Mouse (Mus musculus) hindbrain, embryonic 10.5 days (tissue): ENCODE results near the gene Gipc3. TPM values are rescaled to one million over a fixed set of nuclear protein-coding genes. Genes with fewer than 3 reads are reported as not detected.
A peak's percentile ranks its signal among the peaks of the same experiment; 100 is the strongest.

Experiments
- DNase-seq: peaks from one replicate; pipeline ENCODE4 v3.0.0-alpha.2; 2017; ENCODE audit warnings: low spot score
- H3K27ac ChIP-seq: fragments of 300-500 bp; sonication (generic); 2 replicates; pipeline ENCODE4 v1.5.1; 2016; ENCODE audit warnings: mild to moderate bottlenecking, moderate library complexity
- H3K27me3 ChIP-seq: fragments of 300-500 bp; sonication (generic); 2 replicates; pipeline ENCODE4 v1.6.1; 2016; ENCODE audit warnings: mild to moderate bottlenecking; ENCODE audit not compliant: poor library complexity, insufficient read depth, severe bottlenecking
- H3K36me3 ChIP-seq: fragments of 300-500 bp; sonication (generic); 2 replicates; pipeline ENCODE4 v1.6.1; 2016; ENCODE audit warnings: mild to moderate bottlenecking, moderate library complexity
- H3K4me1 ChIP-seq: fragments of 300-500 bp; sonication (generic); replicated peaks from 2 replicates; pipeline ENCODE4 v1.6.1; 2016; ENCODE audit warnings: mild to moderate bottlenecking
- H3K4me3 ChIP-seq: fragments of 300-500 bp; sonication (generic); 2 replicates; pipeline ENCODE4 v1.5.1; 2016; ENCODE audit warnings: mild to moderate bottlenecking, moderate library complexity
- H3K9me3 ChIP-seq: fragments of 300-500 bp; sonication (generic); 2 replicates; pipeline ENCODE4 v1.6.1; 2016; ENCODE audit warnings: mild to moderate bottlenecking, moderate library complexity
- WGBS: fragments of 180-500 bp; shearing (Covaris S2); methylation state at CpG from one replicate; pipeline ENCODE4 v1.1.7; 2016; 5-methylcytosine and 5-hydroxymethylcytosine counted together
- polyA plus RNA-seq: library from polyadenylated mRNA; unstranded; fragments of >200 nt; fragmentation: Nextera tagmentation; extraction: Ambion mirVana; gene quantifications from 2 replicates; pipeline ENCODE4 v1.2.1, GENCODE M21; 2016

The Gipc3 gene
- polyA plus RNA-seq, 1 experiment from 2014 or later: not detected

- 87% methylated on average over 5 of the region's 5 CpGs for whole genome bisulfite sequencing
These were observed 39.0 kb upstream of the Gipc3 start for GRCm38 (mm10) chr10:81382039-81382438.

GRCm38 (mm10) chr10:81379809-81380378 lies 36.8 kb upstream of the Gipc3 start:
- peaks cover 17% of the 10 kb centered on the region for H3K36me3 ChIP-seq
- no peak for DNase-seq
- H3K27me3 ChIP-seq: no peaks in the 10 kb centered on the region
- H3K27ac ChIP-seq: peak overlapping the region; percentile 64
- H3K4me1 ChIP-seq: peaks cover 35% of the 10 kb centered on the region
- 94% methylated on average over 6 of the region's 6 CpGs for WGBS
- no peaks in the 10 kb centered on the region for H3K9me3 ChIP-seq
- 0 out of 2 replicates have a peak overlapping the region, but pooled peaks have one; percentile 6 for H3K4me3 ChIP-seq

More at GRCm38 (mm10) chr10:81382039-81382438, 39.0 kb upstream of the Gipc3 start:
- H3K27ac ChIP-seq: 0 out of 2 replicates have a peak overlapping the region, but pooled peaks have one; percentile 12
- H3K27me3 ChIP-seq: no peaks in the 10 kb centered on the region
- H3K4me1 ChIP-seq: peaks cover 30% of the 10 kb centered on the region
- no peak overlapping the region for H3K4me3 ChIP-seq
- DNase-seq: no peak
- H3K9me3 ChIP-seq: no peaks in the 10 kb centered on the region
- peaks cover 14% of the 10 kb centered on the region for H3K36me3 ChIP-seq

- H3K27ac ChIP-seq: peak overlapping the region; percentile 98
- peaks cover 24% of the 10 kb centered on the region for H3K36me3 ChIP-seq
- H3K4me3 ChIP-seq: peak overlapping the region; percentile 94
- H3K27me3 ChIP-seq: no peaks in the 10 kb centered on the region
- no peaks in the 10 kb centered on the region for H3K9me3 ChIP-seq
- peaks cover 32% of the 10 kb centered on the region for H3K4me1 ChIP-seq
- DNase-seq: no peak
- WGBS: 61% methylated on average over 3 of the region's 3 CpGs
These were observed 36.1 kb upstream of the Gipc3 start for GRCm38 (mm10) chr10:81379183-81379553.

- Histone ChIP-seq H3K27ac (peak overlapping the region; percentile 98), H3K4me3 (peak overlapping the region; percentile 94), H3K36me3 (peaks cover 29% of the 10 kb centered on the region), H3K9me3 (no peaks in the 10 kb centered on the region), H3K27me3 (no peaks in the 10 kb centered on the region), H3K4me1 (peaks cover 32% of the 10 kb centered on the region)
- WGBS: under 1% methylated on average over 46 of the region's 46 CpGs
- peak; percentile 100 for DNase-seq
These were observed 35.6 kb upstream of the Gipc3 start for GRCm38 (mm10) chr10:81378553-81379182.

GRCm38 (mm10) chr10:81377793-81378552 lies 34.9 kb upstream of the Gipc3 start, which contains the start of gene Fzr1:
Gene Fzr1 (minus strand): TSS chr10:81378516.
- 1% methylated on average over 59 of the region's 59 CpGs for WGBS
- no peaks in the 10 kb centered on the region for H3K9me3 ChIP-seq
- H3K36me3 ChIP-seq: peaks cover 36% of the 10 kb centered on the region
- H3K4me3 ChIP-seq: peak within 1 kb of the TSS; percentile 94
- H3K27ac ChIP-seq: peak within 1 kb of the TSS; percentile 98
- peak; percentile 21 for DNase-seq
- H3K4me1 ChIP-seq: peaks cover 32% of the 10 kb centered on the region
- H3K27me3 ChIP-seq: no peaks in the 10 kb centered on the region

GRCm38 (mm10) chr10:81377362-81377664 lies 34.2 kb upstream of the Gipc3 start:
- peak overlapping the region; percentile 98 for H3K27ac ChIP-seq

GRCm38 (mm10) chr10:81376561-81377361 lies 33.7 kb upstream of the Gipc3 start:
- no peaks in the 10 kb centered on the region for H3K9me3 ChIP-seq
- peaks cover 36% of the 10 kb centered on the region for H3K4me1 ChIP-seq
- DNase-seq: no peak
- H3K4me3 ChIP-seq: peak overlapping the region; percentile 94
- H3K36me3 ChIP-seq: peaks cover 48% of the 10 kb centered on the region
- no peaks in the 10 kb centered on the region for H3K27me3 ChIP-seq
- 42% methylated on average over 6 of the region's 6 CpGs for WGBS
- peak overlapping the region; percentile 98 for H3K27ac ChIP-seq

More at GRCm38 (mm10) chr10:81377362-81377664, 34.2 kb upstream of the Gipc3 start:
- peaks cover 43% of the 10 kb centered on the region for H3K36me3 ChIP-seq
- H3K9me3 ChIP-seq: no peaks in the 10 kb centered on the region
- DNase-seq: no peak
- H3K27me3 ChIP-seq: no peaks in the 10 kb centered on the region
- 65% methylated on average over 2 of the region's 2 CpGs for WGBS
- H3K4me1 ChIP-seq: peaks cover 32% of the 10 kb centered on the region
- H3K4me3 ChIP-seq: peak overlapping the region; percentile 94

GRCm38 (mm10) chr10:81375322-81375721 lies 32.3 kb upstream of the Gipc3 start:
- no peak for DNase-seq
- no peaks in the 10 kb centered on the region for H3K27me3 ChIP-seq
- H3K4me1 ChIP-seq: peaks cover 36% of the 10 kb centered on the region
- H3K4me3 ChIP-seq: 0 out of 2 replicates have a peak overlapping the region, but pooled peaks have one; percentile 3
- no peaks in the 10 kb centered on the region for H3K9me3 ChIP-seq
- peaks cover 63% of the 10 kb centered on the region for H3K36me3 ChIP-seq
- WGBS: 97% methylated on average over 10 of the region's 10 CpGs
- no peak overlapping the region for H3K27ac ChIP-seq

GRCm38 (mm10) chr10:81367207-81367495 lies 24.1 kb upstream of the Gipc3 start:
- peaks cover 33% of the 10 kb centered on the region for H3K27me3 ChIP-seq
- 82% methylated on average over 6 of the region's 6 CpGs for WGBS
- no peak for DNase-seq
- H3K27ac ChIP-seq: no peak overlapping the region
- peaks cover 72% of the 10 kb centered on the region for H3K36me3 ChIP-seq
- H3K9me3 ChIP-seq: no peaks in the 10 kb centered on the region
- H3K4me3 ChIP-seq: no peak overlapping the region
- H3K4me1 ChIP-seq: peaks cover 68% of the 10 kb centered on the region

- peaks cover 38% of the 10 kb centered on the region for H3K27me3 ChIP-seq
- H3K4me3 ChIP-seq: no peak overlapping the region
- peaks cover 72% of the 10 kb centered on the region for H3K36me3 ChIP-seq
- H3K9me3 ChIP-seq: no peaks in the 10 kb centered on the region
- 79% methylated on average over 6 of the region's 6 CpGs for WGBS
- H3K4me1 ChIP-seq: peaks cover 70% of the 10 kb centered on the region
- DNase-seq: no peak
- peak overlapping the region; percentile 70 for H3K27ac ChIP-seq
These were observed 23.6 kb upstream of the Gipc3 start for GRCm38 (mm10) chr10:81366477-81367206.

GRCm38 (mm10) chr10:81365672-81366476 lies 22.8 kb upstream of the Gipc3 start, which contains the start of gene 4930404N11Rik:
Gene 4930404N11Rik (minus strand): TSS chr10:81365816.
- WGBS: 15% methylated on average over 12 of the region's 12 CpGs
- Histone ChIP-seq H3K27ac (peak within 1 kb of the TSS; percentile 70), H3K36me3 (peaks cover 71% of the 10 kb centered on the region), H3K4me1 (peaks cover 77% of the 10 kb centered on the region), H3K4me3 (peak within 1 kb of the TSS; percentile 49), H3K27me3 (peaks cover 44% of the 10 kb centered on the region), H3K9me3 (no peaks in the 10 kb centered on the region)
- DNase-seq: peak; percentile 78
